7 mouse cellular contexts compared by ENCODE assay signal in the genomic region with DNA sequence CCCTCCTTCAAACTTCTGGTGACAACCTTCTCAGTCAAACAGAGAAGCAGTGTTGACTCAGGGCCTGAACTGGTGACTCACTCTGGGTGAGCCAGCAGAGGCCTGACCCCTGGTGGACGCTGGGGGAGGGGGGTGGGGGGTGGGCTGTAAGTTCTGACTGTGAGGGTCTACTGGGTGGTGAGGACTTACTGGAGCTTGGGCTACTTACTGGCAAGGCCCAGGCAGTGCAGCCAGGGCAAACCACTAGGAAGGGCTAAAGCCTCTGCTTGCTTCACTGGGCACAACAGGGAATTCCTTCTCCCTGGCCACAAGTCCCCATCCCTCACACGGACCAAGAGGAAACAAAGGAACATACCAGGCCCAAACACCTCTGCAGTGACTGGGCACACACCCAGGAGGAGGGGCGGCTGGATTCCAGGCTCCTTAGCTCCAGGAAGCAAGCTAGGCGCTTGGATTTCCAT. TPM values are rescaled to one million over a fixed set of nuclear protein-coding genes. Genes with fewer than 3 reads are reported as not detected.
DNase-seq lines count a peak whose midpoint lies in the region; ATAC-seq and TF ChIP-seq lines count a peak whose summit lies in the region.

No protein-coding gene starts in this region.

- H3K4me2 ChIP-seq in forebrain, embryonic 16.5 days (ENCODE audit: low read length), result peak overlapping the region; percentile 89
- H3K4me2 ChIP-seq in lung, postnatal 0 days (replicated peaks; ENCODE audit: low read depth, low read length), result peak overlapping the region; percentile 87

- H3K4me3 ChIP-seq in E14TG2a.4 (replicated peaks; ENCODE audit: low read length), result peak overlapping the region; percentile 95
- peak overlapping the region; percentile 99 for H3K4me3 ChIP-seq in forebrain, embryonic 16.5 days (replicated peaks; ENCODE audit: low read length)
- peak overlapping the region; percentile 86 for H3K4me3 ChIP-seq in lung, postnatal 0 days (ENCODE audit: low read depth, low read length)

- DNase-seq in R1 (ENCODE audit: low read depth, low spot score), result peak; percentile 9
- peak; percentile 71 to 72 for DNase-seq in kidney, adult 8-10 months
- DNase-seq in lung, postnatal 0 days (ENCODE audit: low spot score), result peak; percentile 79
- DNase-seq in urinary bladder, postnatal 36 days (ENCODE audit: low spot score in 2 of 2), result peak; percentile 32 to 41
- DNase-seq in left cerebral cortex, adult 11 months (ENCODE audit: low spot score), result no peak

- no peak for TF ChIP-seq EP300 in lung, postnatal 0 days (IDR thresholded peaks at IDR 0.05)

- no peaks in the 10 kb centered on the region for H3K27me3 ChIP-seq in E14TG2a.4 (ENCODE audit: insufficient read depth, low read length)
- no peaks in the 10 kb centered on the region for H3K27me3 ChIP-seq in forebrain, embryonic 16.5 days (replicated peaks; ENCODE audit: control insufficient read depth, insufficient read depth, low read length)
- H3K27me3 ChIP-seq in lung, postnatal 0 days (replicated peaks; ENCODE audit: insufficient read depth, low read length), result no peaks in the 10 kb centered on the region

- WGBS in forebrain, embryonic 16.5 days, result 13% methylated on average over 4 of the region's 4 CpGs
- WGBS in lung, postnatal 0 days, result 17% methylated on average over 4 of the region's 4 CpGs

- TF ChIP-seq CTCF in E14TG2a.4 (conservative IDR thresholded peaks at IDR 0.05; ENCODE audit: low read length), result no peak
- peak; percentile 45 for TF ChIP-seq CTCF in lung, postnatal 0 days (IDR thresholded peaks at IDR 0.05)

- H3K36me3 ChIP-seq in E14TG2a.4 (ENCODE audit: insufficient read depth, low read length), result peaks cover 38% of the 10 kb centered on the region
- no peaks in the 10 kb centered on the region; the same call in 1 of the 2 replicates for H3K36me3 ChIP-seq in forebrain, embryonic 16.5 days (ENCODE audit: control insufficient read depth, insufficient read depth)
- H3K36me3 ChIP-seq in lung, postnatal 0 days (ENCODE audit: insufficient read depth, low read length), result peaks cover 12% of the 10 kb centered on the region; the same call in 1 of the 2 replicates

- H3K4me1 ChIP-seq in E14TG2a.4 (replicated peaks; ENCODE audit: low read depth, low read length), result peaks cover 56% of the 10 kb centered on the region
- peaks cover 19% of the 10 kb centered on the region for H3K4me1 ChIP-seq in forebrain, embryonic 16.5 days (replicated peaks; ENCODE audit: control insufficient read depth, insufficient read depth, low read length)
- peaks cover 14% of the 10 kb centered on the region for H3K4me1 ChIP-seq in lung, postnatal 0 days (ENCODE audit: insufficient read depth, low read depth, low read length)

- H3K9me3 ChIP-seq in E14TG2a.4 (ENCODE audit: low read length), result no peaks in the 10 kb centered on the region
- no peaks in the 10 kb centered on the region for H3K9me3 ChIP-seq in forebrain, embryonic 16.5 days (ENCODE audit: control insufficient read depth, low read length)
- no peaks in the 10 kb centered on the region for H3K9me3 ChIP-seq in lung, postnatal 0 days (ENCODE audit: low read length)

- peak overlapping the region; percentile 96 for H3K9ac ChIP-seq in forebrain, embryonic 16.5 days (replicated peaks; ENCODE audit: low read depth, low read length)
- H3K9ac ChIP-seq in lung, postnatal 0 days (replicated peaks; ENCODE audit: low read depth), result peak overlapping the region; percentile 92; the same call in 1 of the 2 replicates

- ATAC-seq in forebrain, embryonic 16.5 days, result no peak
- ATAC-seq in lung, postnatal 0 days, result peak; percentile 70

- H3K27ac ChIP-seq in forebrain, embryonic 16.5 days (ENCODE audit: low read length), result no peak overlapping the region
- H3K27ac ChIP-seq in lung, postnatal 0 days (ENCODE audit: low read length), result peak overlapping the region; percentile 95

RNA-seq across cellular contexts. Expression of a gene that starts 1.6 kb away (rescaled TPM):
- 181 and 189 TPM in 2 replicates for polyA plus RNA-seq in forebrain, embryonic 16.5 days (2015; fragmentation: Nextera tagmentation; extraction: Ambion mirVana)
- 128 and 131 TPM in 2 replicates for polyA plus RNA-seq in lung, postnatal 0 days (2015; fragmentation: Nextera tagmentation; extraction: Ambion mirVana)
